Mouse (Mus musculus): ENCODE data around the gene Cntln. TPM values are rescaled to one million over a fixed set of nuclear protein-coding genes. Genes with fewer than 3 reads are reported as not detected.

Cntln gene
- total RNA-seq, 1 experiment = 0.80 TPM

- in situ Hi-C loops (cut with MboI; ENCODE audit: low sequenced_read_pairs in 2 of 2, unreplicated experiment in 2 of 2) = no loop called here
- Histone ChIP-seq H3K27ac (ENCODE audit: insufficient read depth, low read depth, low read length, poor library complexity, severe bottlenecking) (no peak overlapping the region), H3K4me1 (ENCODE audit: control insufficient read depth in 2 of 2, insufficient read depth in 2 of 2, low read length in 2 of 2, poor library complexity in 1 of 2) (no peaks in the 10 kb centered on the region), H3K9me3 (ENCODE audit: control insufficient read depth, insufficient read depth, low read depth, low read length) (no peaks in the 10 kb centered on the region), H3K36me3 (ENCODE audit: control insufficient read depth, insufficient read depth, low read length, poor library complexity, severe bottlenecking) (no peaks in the 10 kb centered on the region), H3K9ac (ENCODE audit: insufficient read depth, low read depth, low read length, poor library complexity, severe bottlenecking) (no peak overlapping the region), H3K4me3 (ENCODE audit: insufficient read depth in 1 of 2, low read depth in 1 of 2, low read length in 2 of 2, poor library complexity in 1 of 2, severe bottlenecking in 1 of 2) (no peak overlapping the region)
- no peak for DNase-seq (ENCODE audit: low read depth, low spot score)
- TF ChIP-seq MAFK (IDR thresholded peaks at IDR 0.05; ENCODE audit: insufficient read depth, low read depth, low read length) = no peak
- TF ChIP-seq HCFC1 (IDR thresholded peaks at IDR 0.05; ENCODE audit: borderline replicate concordance, insufficient read depth, low read length) = no peak
- TF ChIP-seq ZNF384 (IDR thresholded peaks at IDR 0.05; ENCODE audit: low read depth, low read length) = no peak
- no peak for TF ChIP-seq ZC3H11A (IDR thresholded peaks at IDR 0.05; ENCODE audit: borderline replicate concordance, low read depth, low read length)
- no peak for TF ChIP-seq CHD2 (IDR thresholded peaks at IDR 0.05; ENCODE audit: low read depth, low read length)
Measured at GRCm38 (mm10) chr4:84976875-84977646, 93.0 kb downstream of the Cntln start.

DNA sequence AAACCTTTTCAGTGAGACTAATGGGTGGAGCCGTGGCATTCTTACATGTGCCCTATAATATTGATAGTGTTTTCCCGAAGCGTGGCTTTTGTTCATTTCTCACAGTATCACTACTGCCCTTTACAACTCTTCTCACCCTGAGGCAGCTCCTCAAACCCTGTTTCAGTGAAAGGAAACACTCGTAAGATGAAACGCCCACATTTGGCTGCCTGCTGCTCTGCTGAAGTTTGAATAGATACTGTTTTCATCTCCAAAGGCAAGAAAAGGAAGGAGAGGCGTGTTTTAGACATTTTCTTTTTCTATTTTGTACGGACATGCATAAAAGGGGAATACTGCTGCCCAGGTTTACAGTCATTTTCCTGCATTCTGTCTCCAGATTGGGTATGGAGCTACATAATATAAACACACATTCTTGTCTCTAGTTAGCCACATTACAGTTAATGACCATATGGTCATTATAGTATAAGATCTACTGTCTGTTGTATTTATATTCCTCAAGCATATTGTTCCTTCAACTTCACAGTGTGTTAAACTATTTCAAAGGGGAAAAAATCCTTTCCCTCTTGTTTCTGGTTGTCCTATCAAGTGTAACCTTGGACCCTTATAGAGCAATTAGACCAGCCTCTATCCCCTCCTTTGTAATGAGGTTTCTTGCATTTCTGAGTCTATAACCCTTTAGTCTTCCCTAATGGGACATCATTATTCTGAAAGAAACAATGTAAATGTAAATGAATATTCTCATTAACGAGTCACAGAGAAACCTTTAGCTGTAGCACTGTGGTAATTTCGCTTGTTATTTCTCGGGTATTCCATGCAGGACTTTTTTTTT lies 111.6 kb downstream of the Cntln start:
- in situ Hi-C loops (cut with MboI; ENCODE audit: low sequenced_read_pairs in 2 of 2, unreplicated experiment in 2 of 2) = no loop called here
- Histone ChIP-seq H3K27ac (ENCODE audit: insufficient read depth, low read depth, low read length, poor library complexity, severe bottlenecking) (no peak overlapping the region), H3K36me3 (ENCODE audit: control insufficient read depth, insufficient read depth, low read length, poor library complexity, severe bottlenecking) (no peaks in the 10 kb centered on the region), H3K4me1 (ENCODE audit: control insufficient read depth in 2 of 2, insufficient read depth in 2 of 2, low read length in 2 of 2, poor library complexity in 1 of 2) (no peaks in the 10 kb centered on the region), H3K9me3 (ENCODE audit: control insufficient read depth, insufficient read depth, low read depth, low read length) (no peaks in the 10 kb centered on the region), H3K4me3 (ENCODE audit: insufficient read depth in 1 of 2, low read depth in 1 of 2, low read length in 2 of 2, poor library complexity in 1 of 2, severe bottlenecking in 1 of 2) (no peak overlapping the region), H3K9ac (ENCODE audit: insufficient read depth, low read depth, low read length, poor library complexity, severe bottlenecking) (no peak overlapping the region)
- no peak for DNase-seq (ENCODE audit: low read depth, low spot score)
- TF ChIP-seq HCFC1 (IDR thresholded peaks at IDR 0.05; ENCODE audit: borderline replicate concordance, insufficient read depth, low read length) (no peak), MAFK (IDR thresholded peaks at IDR 0.05; ENCODE audit: insufficient read depth, low read depth, low read length) (no peak), CHD2 (IDR thresholded peaks at IDR 0.05; ENCODE audit: low read depth, low read length) (no peak), ZNF384 (IDR thresholded peaks at IDR 0.05; ENCODE audit: low read depth, low read length) (no peak), ZC3H11A (IDR thresholded peaks at IDR 0.05; ENCODE audit: borderline replicate concordance, low read depth, low read length) (no peak)

GRCm38 (mm10) chr4:85005581-85005980 lies 121.5 kb downstream of the Cntln start:
- no peak overlapping the region for H3K9ac ChIP-seq (ENCODE audit: insufficient read depth, low read depth, low read length, poor library complexity, severe bottlenecking)
- TF ChIP-seq CHD2 (IDR thresholded peaks at IDR 0.05; ENCODE audit: low read depth, low read length) (no peak), MAFK (IDR thresholded peaks at IDR 0.05; ENCODE audit: insufficient read depth, low read depth, low read length) (no peak), HCFC1 (IDR thresholded peaks at IDR 0.05; ENCODE audit: borderline replicate concordance, insufficient read depth, low read length) (no peak), ZC3H11A (IDR thresholded peaks at IDR 0.05; ENCODE audit: borderline replicate concordance, low read depth, low read length) (no peak)
- H3K9me3 ChIP-seq (ENCODE audit: control insufficient read depth, insufficient read depth, low read depth, low read length) = no peaks in the 10 kb centered on the region
- in situ Hi-C loops (cut with MboI; ENCODE audit: low sequenced_read_pairs in 2 of 2, unreplicated experiment in 2 of 2) = no loop called here
- H3K27ac ChIP-seq (ENCODE audit: insufficient read depth, low read depth, low read length, poor library complexity, severe bottlenecking) = no peak overlapping the region
- H3K4me1 ChIP-seq (ENCODE audit: control insufficient read depth in 2 of 2, insufficient read depth in 2 of 2, low read length in 2 of 2, poor library complexity in 1 of 2) = no peaks in the 10 kb centered on the region
- no peak for DNase-seq (ENCODE audit: low read depth, low spot score)
- H3K36me3 ChIP-seq (ENCODE audit: control insufficient read depth, insufficient read depth, low read length, poor library complexity, severe bottlenecking) = no peaks in the 10 kb centered on the region
- no peak overlapping the region for H3K4me3 ChIP-seq (ENCODE audit: insufficient read depth in 1 of 2, low read depth in 1 of 2, low read length in 2 of 2, poor library complexity in 1 of 2, severe bottlenecking in 1 of 2)

DNA sequence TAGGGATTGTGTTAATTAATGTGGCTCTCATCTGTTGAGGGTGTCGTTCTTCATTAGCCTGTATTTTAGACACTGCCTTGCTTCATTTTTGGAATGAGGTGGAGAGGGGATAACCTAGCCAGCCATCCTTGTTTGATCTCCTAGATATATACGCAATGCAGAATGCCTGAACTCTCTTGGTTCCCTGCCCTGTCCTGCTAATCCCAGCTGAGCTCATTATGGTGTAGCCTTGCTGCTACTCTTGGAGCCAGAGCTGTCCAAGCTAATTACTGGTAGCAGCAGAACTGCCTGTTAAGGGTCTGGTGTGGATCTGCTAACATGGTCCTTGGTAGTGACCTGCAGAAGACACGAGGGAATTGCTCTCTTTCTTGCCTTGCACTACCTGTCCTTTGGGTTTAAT lies 122.7 kb downstream of the Cntln start:
- DNase-seq (ENCODE audit: low read depth, low spot score) = no peak

More for the DNA sequence above, 122.7 kb downstream of the Cntln start:
- TF ChIP-seq ZNF384 (IDR thresholded peaks at IDR 0.05; ENCODE audit: low read depth, low read length) = no peak
- no peak overlapping the region for H3K27ac ChIP-seq (ENCODE audit: insufficient read depth, low read depth, low read length, poor library complexity, severe bottlenecking)
- no peaks in the 10 kb centered on the region for H3K9me3 ChIP-seq (ENCODE audit: control insufficient read depth, insufficient read depth, low read depth, low read length)
- in situ Hi-C loops (cut with MboI; ENCODE audit: low sequenced_read_pairs in 2 of 2, unreplicated experiment in 2 of 2) = no loop called here
- H3K4me1 ChIP-seq (ENCODE audit: control insufficient read depth in 2 of 2, insufficient read depth in 2 of 2, low read length in 2 of 2, poor library complexity in 1 of 2) = no peaks in the 10 kb centered on the region
- H3K36me3 ChIP-seq (ENCODE audit: control insufficient read depth, insufficient read depth, low read length, poor library complexity, severe bottlenecking) = no peaks in the 10 kb centered on the region
- H3K4me3 ChIP-seq (ENCODE audit: insufficient read depth in 1 of 2, low read depth in 1 of 2, low read length in 2 of 2, poor library complexity in 1 of 2, severe bottlenecking in 1 of 2) = no peak overlapping the region
- H3K9ac ChIP-seq (ENCODE audit: insufficient read depth, low read depth, low read length, poor library complexity, severe bottlenecking) = no peak overlapping the region
